Mouse (Mus musculus) forebrain, embryonic 14.5 days (tissue): ENCODE measurements around the gene Lgmn. TPM values are rescaled to one million over a fixed set of nuclear protein-coding genes. Genes with fewer than 3 reads are reported as not detected.

Experiments used
- ATAC-seq: fragments of 200-750 bp; cut with Nextera tagmentation; 2 replicates; pipeline ENCODE4 v1.8.0; 2017; ENCODE audit warnings: mild to moderate bottlenecking, moderate library complexity
- DNase-seq: peaks from one replicate; pipeline ENCODE4 v3.0.0-alpha.2; 2015; ENCODE audit warnings: low spot score
- H3K27ac ChIP-seq: fragments of 300-500 bp; sonication (generic); 2 replicates; pipeline ENCODE4 v1.5.1; 2014; ENCODE audit warnings: low read depth, mild to moderate bottlenecking, control low read depth, low read length, moderate library complexity
- H3K27me3 ChIP-seq: fragments of 300-500 bp; sonication (generic); replicated peaks from 2 replicates; pipeline ENCODE4 v1.6.1; 2014; ENCODE audit warnings: low read length, control low read depth, mixed read lengths; ENCODE audit not compliant: control insufficient read depth, insufficient read depth
- H3K36me3 ChIP-seq: fragments of 300-500 bp; sonication (generic); 2 replicates; pipeline ENCODE4 v1.6.1; 2014; ENCODE audit warnings: low read length, control low read depth; ENCODE audit not compliant: control insufficient read depth, insufficient read depth
- H3K4me1 ChIP-seq: fragments of 300-500 bp; sonication (generic); 2 replicates; pipeline ENCODE4 v1.6.1; 2014; ENCODE audit warnings: antibody characterized with exemption, low read length, control low read depth; ENCODE audit not compliant: control insufficient read depth, insufficient read depth
- H3K4me2 ChIP-seq: fragments of 300-500 bp; sonication (generic); 2 replicates; pipeline ENCODE4 v1.6.1; 2014; ENCODE audit warnings: mild to moderate bottlenecking, control low read depth, low read length
- H3K4me3 ChIP-seq: fragments of 300-500 bp; sonication (generic); 2 replicates; pipeline ENCODE4 v1.5.1; 2014; ENCODE audit warnings: low read depth, low read length, control low read depth
- H3K9ac ChIP-seq: fragments of 300-500 bp; sonication (generic); 2 replicates; pipeline ENCODE4 v1.6.1; 2014; ENCODE audit warnings: mild to moderate bottlenecking, low read length, control low read depth, moderate library complexity
- H3K9me3 ChIP-seq: fragments of 300-500 bp; sonication (generic); replicated peaks from 2 replicates; pipeline ENCODE4 v1.6.1; 2016; ENCODE audit warnings: low read length, control low read depth, mixed read lengths; ENCODE audit not compliant: control insufficient read depth
- WGBS: fragments of 180-500 bp; shearing (Covaris S2); extraction: QIAGEN DNeasy Blood & Tissue Kit; methylation state at CpG from one replicate; pipeline ENCODE4 v1.1.7; 2014; 5-methylcytosine and 5-hydroxymethylcytosine counted together
- polyA plus RNA-seq: library from polyadenylated mRNA; unstranded; fragments of >200 nt; fragmentation: Nextera tagmentation; extraction: Ambion mirVana; gene quantifications from 2 replicates; pipeline ENCODE4 v1.2.1, GENCODE M21; 2014

Gene Lgmn
- polyA plus RNA-seq, 1 experiment from 2014 or later: 87.0 TPM

DNA sequence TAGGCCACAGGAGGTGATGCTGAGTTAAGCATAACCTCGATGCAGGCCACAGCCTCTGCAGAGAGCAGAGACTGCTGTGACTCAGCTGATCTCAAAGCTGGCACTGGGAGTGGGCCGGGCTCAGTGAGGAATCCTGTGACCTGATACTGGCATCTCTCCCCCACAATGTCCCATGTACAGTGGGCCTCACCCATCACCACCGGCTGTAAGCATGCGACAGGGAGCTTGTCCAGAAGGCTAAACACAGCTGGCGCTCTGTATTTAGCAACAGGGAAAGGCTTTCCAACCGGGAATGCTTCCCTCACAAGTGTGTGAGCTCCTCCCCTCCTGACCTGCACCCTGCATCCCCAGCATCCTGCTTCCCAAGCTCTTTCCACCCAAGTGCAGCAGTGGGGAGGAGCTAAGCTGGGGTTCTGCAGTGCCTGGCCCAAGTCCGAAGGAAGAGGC, 23.2 kb downstream of the Lgmn start:
- Histone ChIP-seq H3K4me1 (peaks cover 4% of the 10 kb centered on the region; the same call in 1 of the 2 replicates), H3K9ac (no peak overlapping the region), H3K4me2 (no peak overlapping the region), H3K4me3 (no peak overlapping the region), H3K27me3 (no peaks in the 10 kb centered on the region), H3K27ac (no peak overlapping the region; the same call in 1 of the 2 replicates), H3K36me3 (no peaks in the 10 kb centered on the region), H3K9me3 (no peaks in the 10 kb centered on the region)
- DNase-seq: no peak
- 52% methylated on average over 7 of the region's 7 CpGs for WGBS
- peak; percentile 10; the same call in 1 of the 2 replicates for ATAC-seq

DNA sequence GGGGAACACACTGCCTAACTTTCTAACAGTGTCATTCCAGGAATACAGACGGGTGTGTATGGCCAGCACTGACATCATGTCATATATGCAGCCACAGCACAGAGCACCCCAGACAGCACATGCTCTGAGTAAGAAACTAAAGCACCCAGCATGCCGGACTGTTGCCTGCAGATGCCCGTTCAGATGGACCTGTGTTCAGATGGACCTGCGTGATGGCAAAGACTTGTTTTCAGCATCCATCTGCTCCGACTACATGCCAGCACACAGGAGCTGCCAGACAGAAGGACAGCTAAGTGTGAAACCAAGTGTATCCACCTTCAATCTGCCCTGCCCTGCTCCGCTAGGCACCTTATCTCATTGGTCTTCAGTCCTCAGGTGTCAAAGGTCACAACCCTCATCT, 24.9 kb downstream of the Lgmn start:
- no peak for DNase-seq
- 91% methylated on average over 6 of the region's 6 CpGs for WGBS

GRCm38 (mm10) chr12:102413171-102413570, 26.4 kb downstream of the Lgmn start:
- no peaks in the 10 kb centered on the region for H3K9me3 ChIP-seq
- H3K4me3 ChIP-seq: no peak overlapping the region
- ATAC-seq (no peak), DNase-seq (no peak)
- H3K27me3 ChIP-seq: no peaks in the 10 kb centered on the region
- H3K4me1 ChIP-seq: no peaks in the 10 kb centered on the region
- no peak overlapping the region for H3K9ac ChIP-seq
- WGBS: 90% methylated on average over 13 of the region's 13 CpGs
- no peaks in the 10 kb centered on the region for H3K36me3 ChIP-seq
- no peak overlapping the region for H3K27ac ChIP-seq
- no peak overlapping the region for H3K4me2 ChIP-seq

More for the DNA sequence above, 24.9 kb downstream of the Lgmn start:
- no peak overlapping the region for H3K27ac ChIP-seq
- H3K9me3 ChIP-seq: no peaks in the 10 kb centered on the region
- no peaks in the 10 kb centered on the region for H3K36me3 ChIP-seq
- H3K4me3 ChIP-seq: no peak overlapping the region
- no peak overlapping the region for H3K4me2 ChIP-seq
- H3K9ac ChIP-seq: no peak overlapping the region
- no peak for ATAC-seq
- H3K27me3 ChIP-seq: no peaks in the 10 kb centered on the region
- H3K4me1 ChIP-seq: peaks cover 4% of the 10 kb centered on the region; the same call in 1 of the 2 replicates

- no peak for DNase-seq
- ATAC-seq: no peak
- no peak overlapping the region for H3K4me3 ChIP-seq
- no peak overlapping the region for H3K4me2 ChIP-seq
- peaks cover 63% of the 10 kb centered on the region for H3K36me3 ChIP-seq
- 93% methylated on average over 4 of the region's 4 CpGs for WGBS
- no peaks in the 10 kb centered on the region for H3K27me3 ChIP-seq
- no peak overlapping the region for H3K27ac ChIP-seq
- H3K9me3 ChIP-seq: no peaks in the 10 kb centered on the region
- H3K4me1 ChIP-seq: no peaks in the 10 kb centered on the region
- H3K9ac ChIP-seq: no peak overlapping the region
These were observed 41.0 kb downstream of the Lgmn start for GRCm38 (mm10) chr12:102398588-102398987.

DNA sequence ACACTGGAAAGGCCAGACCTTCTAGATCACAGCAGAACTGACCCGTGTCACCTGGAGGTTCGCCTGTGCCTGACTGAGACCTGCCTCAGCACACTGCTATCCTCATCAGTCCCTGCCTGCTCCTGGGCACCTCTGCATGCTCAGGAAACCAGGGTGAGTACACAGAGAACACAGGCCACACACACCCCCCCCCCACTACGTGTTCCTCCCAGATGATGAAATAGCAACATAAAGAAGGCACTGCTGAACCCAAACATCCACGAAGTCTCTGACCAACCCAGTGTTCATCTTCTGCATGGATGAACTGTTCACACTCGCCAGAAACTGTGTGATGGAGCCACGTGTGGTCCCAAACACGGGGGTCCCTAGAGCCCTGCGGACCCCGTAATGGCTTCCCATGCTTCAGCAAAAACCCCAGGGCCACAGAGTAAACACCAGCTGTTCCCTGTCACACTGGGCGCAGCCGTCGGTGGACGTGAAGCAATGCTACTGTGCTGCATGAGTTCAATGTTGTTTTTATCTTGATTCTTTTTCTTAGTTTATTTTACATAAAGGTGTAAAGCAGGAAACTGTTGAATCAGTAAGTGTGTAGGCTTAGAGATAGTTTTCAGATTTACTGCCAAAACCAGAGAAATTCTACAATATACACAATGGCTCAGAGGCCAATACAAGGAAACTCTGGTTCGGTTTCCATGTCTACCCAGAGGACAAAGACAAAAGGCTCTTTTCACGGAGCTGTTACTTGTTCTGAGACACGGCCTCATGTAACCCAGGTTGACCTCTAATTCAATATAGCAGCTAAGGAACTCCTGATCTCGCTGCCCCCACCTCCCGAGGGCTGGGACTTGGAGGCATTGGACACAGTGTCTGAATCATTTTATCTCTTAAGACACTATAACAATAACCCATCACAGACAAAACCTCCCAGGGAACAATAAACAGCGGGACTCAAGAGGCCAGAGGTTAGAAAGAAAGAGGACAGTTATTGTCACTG, 43.3 kb downstream of the Lgmn start:
- Histone ChIP-seq H3K4me3 (no peak overlapping the region), H3K4me2 (no peak overlapping the region), H3K36me3 (peaks cover 43% of the 10 kb centered on the region), H3K9me3 (no peaks in the 10 kb centered on the region), H3K27ac (no peak overlapping the region), H3K9ac (no peak overlapping the region), H3K27me3 (no peaks in the 10 kb centered on the region), H3K4me1 (no peaks in the 10 kb centered on the region)
- ATAC-seq: peak; percentile 52; the same call in 1 of the 2 replicates
- 50% methylated on average over 19 of the region's 19 CpGs for WGBS
- no peak for DNase-seq

- Histone ChIP-seq H3K9me3 (no peaks in the 10 kb centered on the region), H3K27ac (no peak overlapping the region), H3K4me1 (no peaks in the 10 kb centered on the region), H3K36me3 (peaks cover 42% of the 10 kb centered on the region), H3K4me2 (no peak overlapping the region), H3K9ac (no peak overlapping the region), H3K27me3 (no peaks in the 10 kb centered on the region), H3K4me3 (no peak overlapping the region)
- 75% methylated on average over 9 of the region's 9 CpGs for WGBS
- ATAC-seq: no peak
- no peak for DNase-seq
These were observed 44.1 kb downstream of the Lgmn start for GRCm38 (mm10) chr12:102395537-102395936.

DNA sequence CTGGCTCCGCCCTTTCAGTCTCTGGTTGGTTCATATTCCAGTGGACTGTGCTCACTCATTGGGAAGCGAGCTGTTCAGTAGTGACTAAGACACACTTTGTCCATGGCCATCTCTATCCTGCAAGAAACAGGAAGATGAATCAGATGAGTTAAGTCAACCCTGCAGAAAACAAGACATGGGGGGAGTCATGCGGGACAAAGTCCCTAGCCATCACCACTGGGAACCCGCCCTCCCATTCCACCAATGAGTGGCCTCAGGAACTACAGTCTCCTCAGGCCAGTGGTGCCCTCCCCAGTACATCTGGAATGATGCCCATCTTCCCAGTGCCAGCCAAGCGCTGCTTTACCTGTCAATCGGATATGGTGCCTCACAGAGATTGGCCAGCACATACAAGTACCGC, 45.1 kb downstream of the Lgmn start:
- WGBS: 93% methylated on average over 7 of the region's 7 CpGs
- peaks cover 35% of the 10 kb centered on the region for H3K36me3 ChIP-seq
- DNase-seq: no peak
- no peaks in the 10 kb centered on the region for H3K9me3 ChIP-seq
- H3K27me3 ChIP-seq: no peaks in the 10 kb centered on the region
- no peak for ATAC-seq
- H3K4me2 ChIP-seq: no peak overlapping the region
- no peak overlapping the region for H3K27ac ChIP-seq
- H3K4me1 ChIP-seq: no peaks in the 10 kb centered on the region
- no peak overlapping the region for H3K4me3 ChIP-seq
- no peak overlapping the region for H3K9ac ChIP-seq

- no peaks in the 10 kb centered on the region for H3K4me1 ChIP-seq
- DNase-seq (peak; percentile 28), ATAC-seq (no peak)
- no peaks in the 10 kb centered on the region for H3K27me3 ChIP-seq
- no peaks in the 10 kb centered on the region for H3K9me3 ChIP-seq
- no peak overlapping the region for H3K4me2 ChIP-seq
- no peak overlapping the region for H3K4me3 ChIP-seq
- peaks cover 14% of the 10 kb centered on the region for H3K36me3 ChIP-seq
- no peak overlapping the region for H3K27ac ChIP-seq
- H3K9ac ChIP-seq: no peak overlapping the region
- WGBS: 76% methylated on average over 4 of the region's 4 CpGs
These were observed 47.6 kb downstream of the Lgmn start for GRCm38 (mm10) chr12:102391982-102392381.

GRCm38 (mm10) chr12:102391109-102391508, 48.5 kb downstream of the Lgmn start:
- no peak for DNase-seq

More at GRCm38 (mm10) chr12:102391109-102391508, 48.5 kb downstream of the Lgmn start:
- Histone ChIP-seq H3K9me3 (no peaks in the 10 kb centered on the region), H3K4me1 (no peaks in the 10 kb centered on the region), H3K9ac (no peak overlapping the region), H3K4me3 (no peak overlapping the region), H3K27ac (no peak overlapping the region), H3K4me2 (no peak overlapping the region), H3K36me3 (peaks cover 12% of the 10 kb centered on the region), H3K27me3 (no peaks in the 10 kb centered on the region)
- WGBS: 84% methylated on average over 2 of the region's 2 CpGs
- no peak for ATAC-seq
